Comparison of ENCODE assay signal across 8 mouse cellular contexts in the genomic region with DNA sequence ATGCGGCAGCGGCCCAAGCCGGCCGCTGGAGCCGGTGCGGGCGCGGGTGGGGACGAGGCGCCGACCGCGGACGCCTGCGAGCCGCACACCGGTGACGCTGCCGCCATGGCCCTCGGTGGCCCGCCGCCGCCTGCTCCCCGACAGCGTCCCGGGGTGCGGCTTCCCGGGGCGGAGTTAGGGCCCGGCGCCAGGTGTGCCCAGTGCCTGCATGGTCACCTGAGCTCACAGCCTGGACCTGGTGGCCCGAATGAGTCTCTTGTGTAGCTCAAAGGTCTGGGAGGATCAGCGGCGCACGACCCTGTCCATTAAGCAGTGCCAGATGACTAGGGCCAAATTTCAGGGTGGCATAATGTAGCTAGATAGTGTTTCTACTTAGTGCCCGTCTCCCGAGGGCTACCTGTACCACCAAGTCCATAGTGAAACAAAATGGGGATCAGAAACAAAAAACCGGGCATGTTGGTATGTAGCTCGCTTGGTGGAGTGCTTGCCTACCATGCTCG. TPM values are rescaled to one million over a fixed set of nuclear protein-coding genes. Genes with fewer than 3 reads are reported as not detected.
DNase-seq lines count a peak whose midpoint lies in the region; ATAC-seq and TF ChIP-seq lines count a peak whose summit lies in the region.

A gene (minus strand): TSS at position 221 of the 500 bp plus-strand sequence.

- peak within 1 kb of the TSS; percentile 70 for H3K4me3 ChIP-seq in layer of hippocampus, adult 2 months
- H3K4me3 ChIP-seq in embryonic facial prominence, embryonic 10.5 days = peak within 1 kb of the TSS; percentile 63
- H3K4me3 ChIP-seq in heart, embryonic 14.5 days (ENCODE audit: control insufficient read depth in 1 of 2, insufficient read depth in 1 of 2, low read depth in 1 of 2, low read length in 2 of 2) = peak within 1 kb of the TSS; percentile 53 to 58

- peak within 1 kb of the TSS; percentile 81 for H3K9ac ChIP-seq in heart, embryonic 14.5 days (ENCODE audit: low read length)

- H3K4me2 ChIP-seq in heart, embryonic 14.5 days (ENCODE audit: low read length) = peak within 1 kb of the TSS; percentile 89

- no peaks in the 10 kb centered on the region for H3K9me3 ChIP-seq in embryonic facial prominence, embryonic 10.5 days
- no peaks in the 10 kb centered on the region for H3K9me3 ChIP-seq in heart, embryonic 14.5 days (ENCODE audit: control insufficient read depth, low read length)

- 9% methylated on average over 40 of the region's 40 CpGs for WGBS in embryonic facial prominence, embryonic 10.5 days
- WGBS in heart, embryonic 14.5 days = 8% methylated on average over 40 of the region's 40 CpGs

- peaks cover 33% of the 10 kb centered on the region for H3K27me3 ChIP-seq in embryonic facial prominence, embryonic 10.5 days (replicated peaks; ENCODE audit: low read depth, poor library complexity, severe bottlenecking)
- H3K27me3 ChIP-seq in heart, embryonic 14.5 days (ENCODE audit: control insufficient read depth, insufficient read depth, low read length) = no peaks in the 10 kb centered on the region
- H3K27me3 ChIP-seq in splenic B cell, adult 2 months (ENCODE audit: control insufficient read depth, insufficient read depth, low read length, poor library complexity, severe bottlenecking) = no peaks in the 10 kb centered on the region

- peaks cover 11% of the 10 kb centered on the region for H3K36me3 ChIP-seq in embryonic facial prominence, embryonic 10.5 days (replicated peaks)
- peaks cover 11% of the 10 kb centered on the region for H3K36me3 ChIP-seq in heart, embryonic 14.5 days (ENCODE audit: control insufficient read depth, insufficient read depth, low read length)
- no peaks in the 10 kb centered on the region; the same call in 1 of the 2 replicates for H3K36me3 ChIP-seq in splenic B cell, adult 2 months (ENCODE audit: control insufficient read depth, insufficient read depth, low read length, poor library complexity, severe bottlenecking)

- H3K4me1 ChIP-seq in embryonic facial prominence, embryonic 10.5 days = peaks cover 26% of the 10 kb centered on the region
- H3K4me1 ChIP-seq in heart, embryonic 14.5 days (ENCODE audit: control insufficient read depth in 2 of 2, insufficient read depth in 2 of 2, low read length in 2 of 2) = peaks cover 8 to 11% of the 10 kb centered on the region in 2 experiments

- TF ChIP-seq CTCF in layer of hippocampus, adult 2 months (conservative IDR thresholded peaks at IDR 0.05) = no peak

- H3K27ac ChIP-seq in layer of hippocampus, adult 2 months = peak within 1 kb of the TSS; percentile 81
- H3K27ac ChIP-seq in embryonic facial prominence, embryonic 10.5 days (replicated peaks) = peak within 1 kb of the TSS; percentile 84
- peak within 1 kb of the TSS; percentile 23 to 61; a peak in 2 of 4 replicates for H3K27ac ChIP-seq in heart, embryonic 14.5 days (replicated peaks in 1 of 2; ENCODE audit: control insufficient read depth in 1 of 2, insufficient read depth in 1 of 2, low read depth in 2 of 2, low read length in 2 of 2)

- DNase-seq in layer of hippocampus, adult 2 months (ENCODE audit: low spot score in 2 of 2) = no peak
- DNase-seq in layer of hippocampus, postnatal 10 days (ENCODE audit: low spot score in 2 of 2) = no peak
- DNase-seq in embryonic facial prominence, embryonic 10.5 days (ENCODE audit: low spot score) = no peak
- DNase-seq in kidney, postnatal 14 days = peak; percentile 88
- DNase-seq in lung, postnatal 4 days = peak; percentile 79 to 84
- peak; percentile 31 for DNase-seq in splenic B cell, adult 2 months (ENCODE audit: low read depth, low spot score)
- DNase-seq in frontal cortex, postnatal 25 days (ENCODE audit: low spot score in 2 of 2) = no peak

- ATAC-seq in heart, embryonic 14.5 days (ENCODE audit: insufficient number of reproducible peaks, insufficient read depth, low FRiP score, low read depth) = no peak

RNA-seq across cellular contexts. Expression of the gene that starts here (rescaled TPM):
- 1 to 10 TPM; 2.6 to 2.7 TPM for total RNA-seq in layer of hippocampus, adult 2 months (2021)
- 1 to 10 TPM; 4.3 to 5.4 TPM for total RNA-seq in layer of hippocampus, postnatal 10 days (2021)
- polyA plus RNA-seq in embryonic facial prominence, embryonic 10.5 days (2016; fragmentation: Nextera tagmentation; extraction: Ambion mirVana) = 4.1 and 4.2 TPM in 2 replicates
- polyA plus RNA-seq in heart, embryonic 14.5 days (2014; fragmentation: Nextera tagmentation; extraction: Ambion mirVana) = 3.0 and 3.7 TPM in 2 replicates

Comparison
In these comparisons a context has a peak if more than half of its experiments do, and no peak if none do; other contexts are left out.
1. DNase-seq: peak in kidney, postnatal 14 days (single experiment), lung, postnatal 4 days (2 of 2) and splenic B cell, adult 2 months (single experiment); none in layer of hippocampus, adult 2 months (0 of 2), layer of hippocampus, postnatal 10 days (0 of 2), embryonic facial prominence, embryonic 10.5 days (single experiment) and frontal cortex, postnatal 25 days (0 of 2).
2. Peak in every context shown above with its lines, with median percentiles within 50 percentile points of each other: H3K27ac ChIP-seq and H3K4me3 ChIP-seq.